Mouse (Mus musculus): ENCODE data around the gene Gabpa.

- TF ChIP-seq CTCF (IDR thresholded peaks at IDR 0.05; ENCODE audit: low read depth, low read length) (no peak), TAL1 (conservative IDR thresholded peaks at IDR 0.05; ENCODE audit: low read depth, low read length) (no peak)
These were observed 44.0 kb upstream of the Gabpa start for GRCm38 (mm10) chr16:84790595-84791165.
